Comparison of ENCODE assay signal across 9 mouse cellular contexts in the genomic region with DNA sequence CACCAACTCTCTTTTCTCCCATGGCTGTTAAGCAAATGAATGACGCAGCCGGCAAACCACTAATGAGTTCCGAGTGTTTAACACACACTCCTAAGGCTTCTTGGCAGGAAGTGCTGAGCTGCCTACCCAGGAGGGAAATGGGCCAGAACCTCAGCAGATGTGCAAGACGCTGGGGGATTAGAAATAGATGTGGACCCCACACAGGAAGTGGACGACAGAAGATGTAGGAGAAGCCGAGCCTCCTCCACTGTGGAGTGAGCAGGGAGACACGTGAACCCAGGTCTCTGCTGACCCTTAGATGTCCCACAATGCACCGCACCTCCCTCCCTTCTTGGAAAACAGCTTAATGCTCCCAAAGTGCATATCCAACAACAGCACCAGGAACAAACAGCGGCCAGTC.
DNase-seq lines count a peak whose midpoint lies in the region; ATAC-seq lines count a peak whose summit lies in the region.
"Had no signal": no experiment of that assay in that cellular context is flagged by ENCODE, and none has a peak within 500 bp of the region (broad histone marks: within the 10 kb centered on the region; RNA-seq: fewer than 3 reads in every experiment).

No protein-coding gene starts in this region.

- H3K4me1 ChIP-seq in neural tube, embryonic 15.5 days, result 0 out of 2 replicates have a peak, but pooled peaks cover 5% of the 10 kb centered on the region
- H3K4me1 ChIP-seq: hindbrain, embryonic 15.5 days had no signal

- ATAC-seq in hematopoietic stem cell, adult 5-6 weeks (replicated peaks in 1 of 2; ENCODE audit: insufficient read depth in 1 of 2, low FRiP score in 2 of 2, low TSS enrichment in 1 of 2, low read depth in 1 of 2, poor library complexity in 2 of 2, severe bottlenecking in 2 of 2), result peak; percentile 43 to 72
- ATAC-seq in megakaryocyte progenitor cell, adult 5-6 weeks (replicated peaks; ENCODE audit: poor library complexity), result peak; percentile 30; the same call in 1 of the 2 replicates
- ATAC-seq in neural tube, embryonic 15.5 days (ENCODE audit: low FRiP score), result no peak

- H3K27me3 ChIP-seq in neural tube, embryonic 15.5 days (replicated peaks), result no peaks in the 10 kb centered on the region
- H3K27me3 ChIP-seq: hindbrain, embryonic 15.5 days had no signal

- H3K9me3 ChIP-seq in neural tube, embryonic 15.5 days (replicated peaks), result no peaks in the 10 kb centered on the region
- H3K9me3 ChIP-seq: hindbrain, embryonic 15.5 days had no signal

- no peak overlapping the region for H3K27ac ChIP-seq in neural tube, embryonic 15.5 days (replicated peaks)
- H3K27ac ChIP-seq: hindbrain, embryonic 15.5 days had no signal

- no peak overlapping the region for H3K9ac ChIP-seq in neural tube, embryonic 15.5 days (replicated peaks)
- H3K9ac ChIP-seq: hindbrain, embryonic 15.5 days had no signal

- no peak overlapping the region for H3K4me2 ChIP-seq in neural tube, embryonic 15.5 days
- H3K4me2 ChIP-seq: hindbrain, embryonic 15.5 days had no signal

- no peaks in the 10 kb centered on the region for H3K36me3 ChIP-seq in neural tube, embryonic 15.5 days
- H3K36me3 ChIP-seq: hindbrain, embryonic 15.5 days had no signal

- DNase-seq in adrenal gland, adult 2 months, result peak; percentile 23
- no peak for DNase-seq in adrenal gland, postnatal 25 days
- DNase-seq in ovary, postnatal 36 days (ENCODE audit: low spot score), result peak; percentile 7
- no peak for DNase-seq in ovary, postnatal 10 days (ENCODE audit: low spot score)
- DNase-seq in Muller cell, postnatal 12 days (ENCODE audit: inconsistent ontology term), result no peak

- H3K4me3 ChIP-seq in neural tube, embryonic 15.5 days (replicated peaks), result no peak overlapping the region
- H3K4me3 ChIP-seq: hindbrain, embryonic 15.5 days had no signal

- WGBS in neural tube, embryonic 15.5 days, result 54% methylated on average over 9 of the region's 9 CpGs

Comparison
In these comparisons a context has a peak if more than half of its experiments do, and no peak if none do; other contexts are left out.
1. DNase-seq: peak in adrenal gland, adult 2 months (single experiment) and ovary, postnatal 36 days (single experiment); none in adrenal gland, postnatal 25 days (single experiment), ovary, postnatal 10 days (single experiment) and Muller cell, postnatal 12 days (single experiment).